Mouse (Mus musculus) 3T3-L1 (cell line): Measurements from ENCODE around the gene a.
"Not testable (repeated sequence)": the region's sequence is repeated elsewhere in the genome, so short reads cannot be mapped to it uniquely, and the experiment has no call there.

ENCODE experiments used
- DNase-seq: peaks from one replicate; pipeline ENCODE4 v3.0.0-alpha.2; 2015; ENCODE audit warnings: low read depth, low spot score

The a gene

GRCm38 (mm10) chr2:154917866-154918641 is 126.9 kb downstream of the a start:
- DNase-seq: no peak

GRCm38 (mm10) chr2:154920896-154921295 is 129.7 kb downstream of the a start:
- no peak for DNase-seq

- not testable (repeated sequence) for DNase-seq
Measured at GRCm38 (mm10) chr2:154922134-154922533, 130.9 kb downstream of the a start.

GRCm38 (mm10) chr2:154925411-154926031 is 134.3 kb downstream of the a start:
- no peak for DNase-seq

- no peak for DNase-seq
Measured at GRCm38 (mm10) chr2:154926843-154927242, 135.6 kb downstream of the a start.

- DNase-seq: no peak
Measured at GRCm38 (mm10) chr2:154928298-154928697, 137.1 kb downstream of the a start.

- peak; percentile 54 for DNase-seq
Measured at GRCm38 (mm10) chr2:154933884-154934283, 142.7 kb downstream of the a start.

GRCm38 (mm10) chr2:154936106-154936505 is 144.9 kb downstream of the a start:
- DNase-seq: no peak

- DNase-seq: no peak
Measured at GRCm38 (mm10) chr2:154936536-154937155, 145.4 kb downstream of the a start.

GRCm38 (mm10) chr2:154937547-154938390 is 146.6 kb downstream of the a start:
- no peak for DNase-seq

- DNase-seq: no peak
Measured at GRCm38 (mm10) chr2:154941952-154942351, 150.8 kb downstream of the a start.

- DNase-seq: no peak
Measured at GRCm38 (mm10) chr2:154942546-154942945, 151.3 kb downstream of the a start.

- DNase-seq: peak; percentile 78
Measured at GRCm38 (mm10) chr2:154943101-154943500, 151.9 kb downstream of the a start.

- no peak for DNase-seq
Measured at GRCm38 (mm10) chr2:154946921-154947320, 155.7 kb downstream of the a start.

- no peak for DNase-seq
Measured at GRCm38 (mm10) chr2:154949352-154949751, 158.2 kb downstream of the a start.

GRCm38 (mm10) chr2:154949877-154950276 is 158.7 kb downstream of the a start:
- DNase-seq: no peak

GRCm38 (mm10) chr2:154950601-154951000 is 159.4 kb downstream of the a start:
- no peak for DNase-seq

GRCm38 (mm10) chr2:154959486-154959885 is 168.3 kb downstream of the a start:
- DNase-seq: no peak

- DNase-seq: peak; percentile 52
Measured at GRCm38 (mm10) chr2:154959909-154960308, 168.7 kb downstream of the a start.

- DNase-seq: no peak
Measured at GRCm38 (mm10) chr2:154963176-154963575, 172.0 kb downstream of the a start.

- not testable (repeated sequence) for DNase-seq
Measured at GRCm38 (mm10) chr2:154969740-154970397, 178.7 kb downstream of the a start.
